Mouse (Mus musculus) lung, embryonic 15.5 days (tissue): ENCODE results near the gene Serpinb9b. TPM values are rescaled to one million over a fixed set of nuclear protein-coding genes. Genes with fewer than 3 reads are reported as not detected.
A peak's percentile ranks its signal among the peaks of the same experiment; 100 is the strongest.

Experiments used
- ATAC-seq: fragments of 200-750 bp; cut with Nextera tagmentation; 2 replicates; pipeline ENCODE4 v1.8.0; 2017; ENCODE audit warnings: moderate number of reproducible peaks, borderline replicate concordance; ENCODE audit not compliant: low FRiP score, low TSS enrichment; ENCODE audit errors: extremely low read depth
- H3K27ac ChIP-seq: fragments of 300-500 bp; sonication (generic); 2 replicates; pipeline ENCODE4 v1.5.1; 2015; ENCODE audit warnings: moderate library complexity, mild to moderate bottlenecking, inconsistent platforms
- H3K27me3 ChIP-seq: fragments of 300-500 bp; sonication (generic); 2 replicates; pipeline ENCODE4 v1.6.1; 2015; ENCODE audit warnings: inconsistent platforms
- H3K36me3 ChIP-seq: fragments of 300-500 bp; sonication (generic); 2 replicates; pipeline ENCODE4 v1.6.1; 2015; ENCODE audit warnings: inconsistent platforms
- H3K4me1 ChIP-seq: fragments of 300-500 bp; sonication (generic); 2 replicates; pipeline ENCODE4 v1.6.1; 2015; ENCODE audit warnings: inconsistent platforms
- H3K4me2 ChIP-seq: fragments of 300-500 bp; sonication (generic); 2 replicates; pipeline ENCODE4 v1.6.1; 2015; ENCODE audit warnings: inconsistent platforms, mild to moderate bottlenecking, moderate library complexity
- H3K4me3 ChIP-seq: fragments of 300-500 bp; sonication (generic); 2 replicates; pipeline ENCODE4 v1.5.1; 2015; ENCODE audit warnings: mild to moderate bottlenecking, inconsistent platforms
- H3K9ac ChIP-seq: fragments of 300-500 bp; sonication (generic); 2 replicates; pipeline ENCODE4 v1.6.1; 2015; ENCODE audit warnings: inconsistent platforms
- H3K9me3 ChIP-seq: fragments of 300-500 bp; sonication (generic); 2 replicates; pipeline ENCODE4 v1.6.1; 2016; ENCODE audit warnings: inconsistent platforms
- WGBS: fragments of 180-500 bp; shearing (Covaris S2); methylation state at CpG from one replicate; pipeline ENCODE4 v1.1.7; 2015; 5-methylcytosine and 5-hydroxymethylcytosine counted together
- polyA plus RNA-seq: library from polyadenylated mRNA; unstranded; fragments of >200 nt; fragmentation: Nextera tagmentation; extraction: Ambion mirVana; gene quantifications from 2 replicates; pipeline ENCODE4 v1.2.1, GENCODE M21; 2015

Gene Serpinb9b
- polyA plus RNA-seq, 1 experiment from 2014 or later = 0.19 TPM

DNA sequence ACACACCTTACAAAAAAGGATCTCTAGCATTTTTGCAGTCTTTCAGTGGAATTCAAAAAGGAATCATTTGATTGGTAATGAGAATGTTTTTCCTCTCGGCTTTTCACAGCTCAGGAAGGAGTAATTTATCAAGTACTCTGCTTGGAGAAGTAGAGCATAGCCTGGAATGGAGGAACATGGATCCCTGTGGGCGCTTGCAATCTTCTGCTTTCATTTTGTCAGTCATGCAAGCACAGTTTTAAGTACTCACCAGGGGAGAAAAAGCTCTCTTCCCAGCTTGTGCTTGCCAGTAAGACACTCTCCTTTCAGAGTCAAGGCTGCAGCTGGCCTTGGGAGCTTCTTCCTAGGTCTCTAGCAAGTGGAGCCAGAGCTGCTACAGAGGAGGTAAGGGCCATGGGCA is 56.6 kb downstream of the Serpinb9b start:
- Histone ChIP-seq H3K4me2 (no peak overlapping the region), H3K27me3 (no peaks in the 10 kb centered on the region), H3K36me3 (no peaks in the 10 kb centered on the region), H3K27ac (no peak overlapping the region), H3K4me1 (peaks cover 18% of the 10 kb centered on the region; the same call in 1 of the 2 replicates), H3K4me3 (no peak overlapping the region), H3K9me3 (no peaks in the 10 kb centered on the region), H3K9ac (no peak overlapping the region)
- ATAC-seq = no peak
- WGBS = 52% methylated on average over 2 of the region's 2 CpGs

- WGBS = 42% methylated on average over 5 of the region's 5 CpGs
- Histone ChIP-seq H3K4me1 (peaks cover 15% of the 10 kb centered on the region; the same call in 1 of the 2 replicates), H3K36me3 (no peaks in the 10 kb centered on the region), H3K4me2 (no peak overlapping the region), H3K27me3 (no peaks in the 10 kb centered on the region), H3K27ac (peak overlapping the region; percentile 22; the same call in 1 of the 2 replicates), H3K9ac (no peak overlapping the region), H3K9me3 (no peaks in the 10 kb centered on the region), H3K4me3 (no peak overlapping the region)
- 0 out of 2 replicates have a peak, but pooled peaks have one; percentile 21 for ATAC-seq
Measured at GRCm38 (mm10) chr13:33084975-33085694, 57.9 kb downstream of the Serpinb9b start.

DNA sequence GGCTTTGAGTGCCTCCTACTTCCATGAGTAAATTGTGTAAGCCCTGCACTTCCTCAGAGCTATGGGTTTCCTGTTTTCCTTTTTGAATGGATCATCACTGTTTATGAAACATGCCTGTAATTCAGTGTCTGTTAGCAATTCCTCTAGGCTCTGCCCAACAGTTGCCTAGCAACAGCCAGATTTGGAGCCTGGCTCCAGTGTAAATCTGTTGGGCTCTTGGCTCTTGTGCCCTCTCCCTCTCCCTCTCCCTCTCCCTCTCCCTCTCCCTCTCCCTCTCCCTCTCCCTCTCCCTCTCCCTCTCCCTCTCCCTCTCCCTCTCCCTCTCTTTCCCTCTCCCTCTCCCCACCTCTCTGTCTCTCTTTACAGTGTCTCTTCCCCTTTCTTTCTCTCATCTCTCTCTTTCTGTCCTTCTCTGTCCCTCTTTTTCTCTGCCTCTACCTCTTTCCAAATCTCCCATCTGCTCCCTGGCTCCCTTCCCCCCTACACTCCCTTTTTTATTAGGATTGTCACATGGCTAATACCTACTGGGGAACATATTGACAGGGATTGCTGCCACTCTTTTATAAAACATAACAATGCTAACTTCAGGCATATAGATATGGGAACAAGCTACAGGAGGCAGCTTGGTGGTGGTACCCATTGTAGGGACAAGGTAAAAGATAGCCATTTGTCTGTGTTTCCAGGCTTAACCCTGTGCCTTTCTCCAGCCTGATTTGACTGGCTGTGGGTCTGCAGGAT is 58.6 kb downstream of the Serpinb9b start:
- Histone ChIP-seq H3K36me3 (no peaks in the 10 kb centered on the region), H3K4me1 (peaks cover 15% of the 10 kb centered on the region; the same call in 1 of the 2 replicates), H3K9ac (no peak overlapping the region), H3K4me2 (no peak overlapping the region), H3K9me3 (no peaks in the 10 kb centered on the region), H3K27me3 (no peaks in the 10 kb centered on the region), H3K4me3 (no peak overlapping the region), H3K27ac (peak overlapping the region; percentile 22; the same call in 1 of the 2 replicates)
- peak; percentile 84; the same call in 1 of the 2 replicates for ATAC-seq

- ATAC-seq = no peak
- no peaks in the 10 kb centered on the region for H3K9me3 ChIP-seq
- H3K4me1 ChIP-seq = peaks cover 15% of the 10 kb centered on the region; the same call in 1 of the 2 replicates
- no peak overlapping the region for H3K4me3 ChIP-seq
- no peak overlapping the region for H3K4me2 ChIP-seq
- H3K27ac ChIP-seq = no peak overlapping the region
- no peak overlapping the region for H3K9ac ChIP-seq
- no peaks in the 10 kb centered on the region for H3K36me3 ChIP-seq
- H3K27me3 ChIP-seq = no peaks in the 10 kb centered on the region
- WGBS = 35% methylated on average over 3 of the region's 3 CpGs
Measured at GRCm38 (mm10) chr13:33089566-33089965, 62.4 kb downstream of the Serpinb9b start.

DNA sequence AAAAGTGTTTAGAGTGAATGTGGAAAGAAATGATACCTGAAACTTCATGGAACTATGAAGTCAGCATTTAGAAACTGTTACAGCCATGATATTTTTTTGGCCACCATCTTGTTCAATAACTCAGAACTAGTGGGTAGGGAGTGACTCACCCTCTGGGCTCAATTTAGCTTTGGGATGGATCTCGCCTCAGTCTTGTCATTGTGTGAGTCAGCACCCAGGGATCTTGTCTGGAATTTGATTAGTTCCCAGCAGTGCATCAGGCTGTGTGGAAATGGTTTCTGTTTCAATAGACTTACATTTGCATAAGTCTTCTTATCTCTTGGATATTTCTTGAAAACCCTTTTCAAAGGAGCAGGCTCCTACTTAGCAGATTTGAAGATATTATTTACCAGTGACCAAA is 63.3 kb downstream of the Serpinb9b start:
- Histone ChIP-seq H3K4me3 (no peak overlapping the region), H3K27ac (no peak overlapping the region), H3K9me3 (no peaks in the 10 kb centered on the region), H3K9ac (no peak overlapping the region), H3K27me3 (no peaks in the 10 kb centered on the region), H3K4me2 (no peak overlapping the region), H3K36me3 (no peaks in the 10 kb centered on the region), H3K4me1 (peaks cover 6% of the 10 kb centered on the region; the same call in 1 of the 2 replicates)
- 70% methylated on average over 1 of the region's 1 CpGs for WGBS
- no peak for ATAC-seq

DNA sequence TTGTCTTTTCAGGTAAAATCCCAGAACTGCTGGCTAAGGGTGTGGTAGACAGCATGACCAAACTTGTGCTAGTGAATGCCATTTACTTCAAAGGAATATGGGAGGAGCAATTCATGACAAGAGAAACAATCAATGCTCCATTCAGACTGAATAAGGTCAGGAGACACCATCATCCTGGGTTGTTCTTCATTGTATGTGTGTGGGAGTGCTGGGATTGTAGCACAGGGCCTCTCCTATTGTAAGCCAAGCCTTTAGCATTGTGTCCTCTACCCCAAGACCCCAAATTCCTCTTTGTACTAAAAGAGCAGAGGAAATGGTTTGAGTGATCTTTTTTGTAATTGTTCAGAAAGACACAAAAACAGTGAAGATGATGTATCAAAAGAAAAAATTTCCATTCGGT is 64.1 kb downstream of the Serpinb9b start:
- Histone ChIP-seq H3K4me1 (peaks cover 2% of the 10 kb centered on the region; the same call in 1 of the 2 replicates), H3K36me3 (no peaks in the 10 kb centered on the region), H3K9me3 (no peaks in the 10 kb centered on the region), H3K4me3 (no peak overlapping the region), H3K27me3 (no peaks in the 10 kb centered on the region), H3K9ac (no peak overlapping the region), H3K27ac (no peak overlapping the region), H3K4me2 (no peak overlapping the region)
- 96% methylated on average over 1 of the region's 1 CpGs for WGBS
- ATAC-seq = no peak

Other genes starting within 250 kb of the Serpinb9b start
- 0.10 and 0.19 TPM in 2 replicates for gene Mylk4, start 243.5 kb upstream of the Serpinb9b start, polyA plus RNA-seq
- 29.9 and 30.5 TPM in 2 replicates for gene Wrnip1, start 225.4 kb upstream of the Serpinb9b start, polyA plus RNA-seq
- not detected in 2 replicates for gene D930007J09Rik, start 224.6 kb upstream of the Serpinb9b start, polyA plus RNA-seq
- gene Serpinb1a, start 176.2 kb upstream of the Serpinb9b start, polyA plus RNA-seq = 5.8 and 8.9 TPM in 2 replicates
- gene Serpinb1c, start 129.2 kb upstream of the Serpinb9b start, polyA plus RNA-seq = not detected in 2 replicates
- 34.5 and 34.6 TPM in 2 replicates for gene Serpinb6b, start 62.2 kb upstream of the Serpinb9b start, polyA plus RNA-seq
- gene Serpinb9, start 24.2 kb upstream of the Serpinb9b start, polyA plus RNA-seq = 32.3 and 36.3 TPM in 2 replicates
- gene Serpinb1b, start 51.2 kb downstream of the Serpinb9b start, polyA plus RNA-seq = 0.43 TPM in 1 of 2 replicates, not detected in the other
- not detected in 2 replicates for gene Serpinb9c, start 132.3 kb downstream of the Serpinb9b start, polyA plus RNA-seq
- not detected in 2 replicates for gene Serpinb9d, start 165.5 kb downstream of the Serpinb9b start, polyA plus RNA-seq
- gene Serpinb9e, start 222.2 kb downstream of the Serpinb9b start, polyA plus RNA-seq = not detected in 2 replicates